In the genomic region with DNA sequence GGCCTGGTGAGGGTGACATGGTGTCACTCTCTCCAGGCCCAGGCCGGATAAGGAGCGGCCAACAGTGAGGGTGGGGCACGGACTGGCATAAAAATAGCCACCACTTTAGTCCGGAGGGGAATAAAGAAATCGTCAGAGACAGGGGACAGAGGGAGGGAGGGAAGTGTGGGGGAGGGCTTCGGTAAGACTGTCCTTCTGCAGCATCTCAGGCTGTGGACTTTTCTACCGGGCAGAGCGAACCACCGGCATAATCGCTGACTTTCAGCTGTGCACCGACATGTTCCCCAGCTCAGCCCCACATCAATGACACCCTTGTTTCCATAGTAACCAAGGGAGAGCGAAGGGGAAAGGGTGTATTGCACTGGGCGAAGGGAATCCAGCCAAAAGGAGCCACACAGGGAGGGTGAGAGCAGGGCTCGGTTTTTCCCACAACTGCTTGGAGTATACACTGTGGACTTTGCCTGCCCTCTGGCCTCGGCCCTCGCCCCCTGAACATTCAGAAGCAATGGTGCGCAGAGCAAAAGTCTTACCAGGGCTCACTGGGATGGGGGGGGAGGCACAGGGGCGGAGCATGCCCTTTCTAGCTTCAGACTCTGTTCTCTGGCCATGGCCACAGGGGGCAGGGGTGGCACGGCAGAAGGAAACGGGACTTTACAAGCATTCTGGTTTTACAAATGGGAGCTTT, we compare ENCODE assay signal across 8 mouse cellular contexts. TPM values are rescaled to one million over a fixed set of nuclear protein-coding genes. Genes with fewer than 3 reads are reported as not detected.
DNase-seq lines count a peak whose midpoint lies in the region; ATAC-seq and TF ChIP-seq lines count a peak whose summit lies in the region.

No protein-coding gene starts in this region.

- peak; percentile 53 for ATAC-seq in embryonic facial prominence, embryonic 14.5 days (ENCODE audit: low read depth)

- peak; percentile 76 to 90 for DNase-seq in adrenal gland, postnatal 36 days
- peak; percentile 85 for DNase-seq in embryonic facial prominence, embryonic 14.5 days (ENCODE audit: low spot score)
- DNase-seq in heart, postnatal 10 days = peak; percentile 83 to 84
- DNase-seq in kidney, postnatal 14 days = peak; percentile 92
- peak; percentile 49 for DNase-seq in right cerebral cortex, postnatal 25 days
- no peak for DNase-seq in urinary bladder, postnatal 10 days (ENCODE audit: low spot score)

- WGBS in embryonic facial prominence, embryonic 14.5 days = 4% methylated on average over 20 of the region's 20 CpGs
- WGBS in macrophage (ENCODE audit: missing documents) = 7% methylated on average over 20 of the region's 20 CpGs

- H3K27ac ChIP-seq in embryonic facial prominence, embryonic 14.5 days (replicated peaks; ENCODE audit: low read depth, low read length) = peak overlapping the region; percentile 64
- peak overlapping the region; percentile 82 for H3K27ac ChIP-seq in macrophage

- H3K27me3 ChIP-seq in E14TG2a.4 (ENCODE audit: insufficient read depth, low read length) = 0 out of 2 replicates have a peak, but pooled peaks cover 4% of the 10 kb centered on the region
- H3K27me3 ChIP-seq in embryonic facial prominence, embryonic 14.5 days (replicated peaks; ENCODE audit: control insufficient read depth, insufficient read depth, low read length) = no peaks in the 10 kb centered on the region

- H3K36me3 ChIP-seq in E14TG2a.4 (ENCODE audit: insufficient read depth, low read length) (no peaks in the 10 kb centered on the region), macrophage (ENCODE audit: inconsistent target) (no peaks in the 10 kb centered on the region)
- no peaks in the 10 kb centered on the region for H3K36me3 ChIP-seq in embryonic facial prominence, embryonic 14.5 days (ENCODE audit: control insufficient read depth, insufficient read depth, low read length)

- peaks cover 100% of the 10 kb centered on the region for H3K4me1 ChIP-seq in E14TG2a.4 (replicated peaks; ENCODE audit: low read depth, low read length)
- peaks cover 84% of the 10 kb centered on the region for H3K4me1 ChIP-seq in embryonic facial prominence, embryonic 14.5 days (ENCODE audit: control insufficient read depth, insufficient read depth, low read length)

- no peaks in the 10 kb centered on the region for H3K9me3 ChIP-seq in E14TG2a.4 (ENCODE audit: low read length)
- no peaks in the 10 kb centered on the region for H3K9me3 ChIP-seq in embryonic facial prominence, embryonic 14.5 days (ENCODE audit: control insufficient read depth, low read length)

- H3K79me2 ChIP-seq in macrophage (ENCODE audit: inconsistent target) = no peaks in the 10 kb centered on the region

- H3K4me3 ChIP-seq in E14TG2a.4 (replicated peaks; ENCODE audit: low read length) (peak overlapping the region; percentile 60), macrophage (ENCODE audit: inconsistent target) (peak overlapping the region; percentile 23)
- peak overlapping the region; percentile 21 for H3K4me3 ChIP-seq in embryonic facial prominence, embryonic 14.5 days (ENCODE audit: low read depth, low read length)

- TF ChIP-seq CTCF in E14TG2a.4 (conservative IDR thresholded peaks at IDR 0.05; ENCODE audit: low read length) = no peak

- peak overlapping the region; percentile 49 for H3K4me2 ChIP-seq in embryonic facial prominence, embryonic 14.5 days (ENCODE audit: low read depth, low read length)

- intact Hi-C loops in heart, postnatal 10 days (cut with DNase I) = no loop called here

- peak overlapping the region; percentile 9 for H3K9ac ChIP-seq in embryonic facial prominence, embryonic 14.5 days (ENCODE audit: low read depth, low read length)

RNA-seq across cellular contexts. Expression of gene Trim8, which starts 27.2 kb away (rescaled TPM):
- 10 to 100 TPM; 47.3 to 53.3 TPM for total RNA-seq in adrenal gland, postnatal 36 days (2021)
- polyA plus RNA-seq in embryonic facial prominence, embryonic 14.5 days (2014; fragmentation: Nextera tagmentation; extraction: Ambion mirVana) = 21.5 and 27.1 TPM in 2 replicates
- 10 to 100 TPM; 49.9 to 50.6 TPM for total RNA-seq in heart, postnatal 10 days (2021)
- total RNA-seq in macrophage (2018; cell fraction: chromatin; rRNA removed) = 10 to 100 TPM; 15.9 to 99.6 (median 53.2) TPM
- 100 to 1,000 TPM in 1 of 26 experiments, 10 to 100 TPM in 25; 25.7 to 101 (median 73.3) TPM for total RNA-seq in macrophage (2018; cell fraction: cytosol; rRNA removed)
- 100 to 1,000 TPM in 4 of 26 experiments, 10 to 100 TPM in 22; 24.4 to 126 (median 65.5) TPM for total RNA-seq in macrophage (2018; cell fraction: nucleus; rRNA removed)
- 33.5 to 58.8 TPM (median 46.5 TPM) in 3 replicates for polyA plus RNA-seq in macrophage (2018)

RNA-seq across cellular contexts. Expression of gene Arl3, which starts 44.3 kb away (rescaled TPM):
- 10 to 100 TPM; 43.3 to 67.7 TPM for total RNA-seq in adrenal gland, postnatal 36 days (2021)
- 83.7 and 94.0 TPM in 2 replicates for polyA plus RNA-seq in embryonic facial prominence, embryonic 14.5 days (2014; fragmentation: Nextera tagmentation; extraction: Ambion mirVana)
- 10 to 100 TPM; 32.8 to 33.6 TPM for total RNA-seq in heart, postnatal 10 days (2021)
- 10 to 100 TPM in 10 of 26 experiments, 1 to 10 TPM in 16; 1.4 to 28.2 (median 8.6) TPM for total RNA-seq in macrophage (2018; cell fraction: chromatin; rRNA removed)
- 10 to 100 TPM; 24.0 to 41.5 (median 31.3) TPM for total RNA-seq in macrophage (2018; cell fraction: cytosol; rRNA removed)
- total RNA-seq in macrophage (2018; cell fraction: nucleus; rRNA removed) = 10 to 100 TPM in 11 of 26 experiments, 1 to 10 TPM in 15; 3.3 to 25.5 (median 8.6) TPM
- polyA plus RNA-seq in macrophage (2018) = 31.2 to 78.5 TPM (median 36.3 TPM) in 3 replicates

RNA-seq across cellular contexts. Expression of gene Sfxn2, which starts 44.5 kb away (rescaled TPM):
- 10 to 100 TPM in 1 of 2 experiments, 1 to 10 TPM in 1; 7.9 to 11.5 TPM for total RNA-seq in adrenal gland, postnatal 36 days (2021)
- polyA plus RNA-seq in embryonic facial prominence, embryonic 14.5 days (2014; fragmentation: Nextera tagmentation; extraction: Ambion mirVana) = 16.7 and 19.7 TPM in 2 replicates
- 1 to 10 TPM; 3.0 to 3.8 TPM for total RNA-seq in heart, postnatal 10 days (2021)
- total RNA-seq in macrophage (2018; cell fraction: chromatin; rRNA removed) = 10 to 100 TPM in 12 of 26 experiments, 1 to 10 TPM in 13, under 1 TPM in 1; 1.00 to 20.7 (median 9.2) TPM
- 1 to 10 TPM; 4.2 to 8.7 (median 6.3) TPM for total RNA-seq in macrophage (2018; cell fraction: cytosol; rRNA removed)
- 10 to 100 TPM in 10 of 26 experiments, 1 to 10 TPM in 16; 2.9 to 19.8 (median 7.7) TPM for total RNA-seq in macrophage (2018; cell fraction: nucleus; rRNA removed)
- 3.7 to 8.0 TPM (median 6.1 TPM) in 3 replicates for polyA plus RNA-seq in macrophage (2018)
